Mouse (Mus musculus): ENCODE results near the gene Nps. TPM values are rescaled to one million over a fixed set of nuclear protein-coding genes. Genes with fewer than 3 reads are reported as not detected.
"Not testable (repeated sequence)": the region's sequence is repeated elsewhere in the genome, so short reads cannot be mapped to it uniquely, and the experiment has no call there.

Nps gene
- total RNA-seq (2017), result not detected in 2 replicates

- not testable (repeated sequence) for ATAC-seq (ENCODE audit: extremely low read depth, insufficient number of reproducible peaks, low FRiP score, poor library complexity, severe bottlenecking)
These were observed at the start of gene Nps for GRCm38 (mm10) chr7:135258053-135258753. Gene Nps (plus strand): TSS chr7:135258703.

- ATAC-seq (ENCODE audit: extremely low read depth, insufficient number of reproducible peaks, low FRiP score, poor library complexity, severe bottlenecking), result no peak
These were observed 49.4 kb upstream of the Nps start for GRCm38 (mm10) chr7:135208947-135209567.

- no peak for ATAC-seq (ENCODE audit: extremely low read depth, insufficient number of reproducible peaks, low FRiP score, poor library complexity, severe bottlenecking)
These were observed 48.2 kb upstream of the Nps start for GRCm38 (mm10) chr7:135210296-135210695.

GRCm38 (mm10) chr7:135210831-135211230, 47.7 kb upstream of the Nps start:
- ATAC-seq (ENCODE audit: extremely low read depth, insufficient number of reproducible peaks, low FRiP score, poor library complexity, severe bottlenecking), result no peak

- no peak for ATAC-seq (ENCODE audit: extremely low read depth, insufficient number of reproducible peaks, low FRiP score, poor library complexity, severe bottlenecking)
These were observed 46.0 kb upstream of the Nps start for GRCm38 (mm10) chr7:135212505-135212904.

- no peak for ATAC-seq (ENCODE audit: extremely low read depth, insufficient number of reproducible peaks, low FRiP score, poor library complexity, severe bottlenecking)
These were observed 37.0 kb upstream of the Nps start for GRCm38 (mm10) chr7:135221475-135221874.

- no peak for ATAC-seq (ENCODE audit: extremely low read depth, insufficient number of reproducible peaks, low FRiP score, poor library complexity, severe bottlenecking)
These were observed 32.5 kb upstream of the Nps start for GRCm38 (mm10) chr7:135226021-135226420.

- ATAC-seq (ENCODE audit: extremely low read depth, insufficient number of reproducible peaks, low FRiP score, poor library complexity, severe bottlenecking), result no peak
These were observed 21.4 kb upstream of the Nps start for GRCm38 (mm10) chr7:135237152-135237551.

GRCm38 (mm10) chr7:135239441-135239840, 19.1 kb upstream of the Nps start:
- no peak for ATAC-seq (ENCODE audit: extremely low read depth, insufficient number of reproducible peaks, low FRiP score, poor library complexity, severe bottlenecking)

- no peak for ATAC-seq (ENCODE audit: extremely low read depth, insufficient number of reproducible peaks, low FRiP score, poor library complexity, severe bottlenecking)
These were observed 18.5 kb upstream of the Nps start for GRCm38 (mm10) chr7:135240006-135240405.

- no peak for ATAC-seq (ENCODE audit: extremely low read depth, insufficient number of reproducible peaks, low FRiP score, poor library complexity, severe bottlenecking)
These were observed 17.9 kb upstream of the Nps start for GRCm38 (mm10) chr7:135240636-135241035.

GRCm38 (mm10) chr7:135244171-135244880, 14.2 kb upstream of the Nps start:
- ATAC-seq (ENCODE audit: extremely low read depth, insufficient number of reproducible peaks, low FRiP score, poor library complexity, severe bottlenecking), result no peak

GRCm38 (mm10) chr7:135246386-135246785, 12.1 kb upstream of the Nps start:
- ATAC-seq (ENCODE audit: extremely low read depth, insufficient number of reproducible peaks, low FRiP score, poor library complexity, severe bottlenecking), result no peak

GRCm38 (mm10) chr7:135253249-135253648, 5.3 kb upstream of the Nps start:
- no peak for ATAC-seq (ENCODE audit: extremely low read depth, insufficient number of reproducible peaks, low FRiP score, poor library complexity, severe bottlenecking)

GRCm38 (mm10) chr7:135254423-135254822, 4.1 kb upstream of the Nps start:
- no peak for ATAC-seq (ENCODE audit: extremely low read depth, insufficient number of reproducible peaks, low FRiP score, poor library complexity, severe bottlenecking)

- no peak for ATAC-seq (ENCODE audit: extremely low read depth, insufficient number of reproducible peaks, low FRiP score, poor library complexity, severe bottlenecking)
These were observed 12.5 kb downstream of the Nps start for GRCm38 (mm10) chr7:135271011-135271410.

GRCm38 (mm10) chr7:135283212-135283611, 24.7 kb downstream of the Nps start:
- no peak for ATAC-seq (ENCODE audit: extremely low read depth, insufficient number of reproducible peaks, low FRiP score, poor library complexity, severe bottlenecking)

GRCm38 (mm10) chr7:135289976-135290375, 31.5 kb downstream of the Nps start:
- ATAC-seq (ENCODE audit: extremely low read depth, insufficient number of reproducible peaks, low FRiP score, poor library complexity, severe bottlenecking), result no peak

- ATAC-seq (ENCODE audit: extremely low read depth, insufficient number of reproducible peaks, low FRiP score, poor library complexity, severe bottlenecking), result no peak
These were observed 33.2 kb downstream of the Nps start for GRCm38 (mm10) chr7:135291646-135292236.

GRCm38 (mm10) chr7:135294498-135294897, 36.0 kb downstream of the Nps start:
- ATAC-seq (ENCODE audit: extremely low read depth, insufficient number of reproducible peaks, low FRiP score, poor library complexity, severe bottlenecking), result no peak

Data from neutrophil, adult 5-6 weeks (primary cell).